Mouse (Mus musculus) CH12.LX (cell line): ENCODE results near the gene Tlr8. TPM values are rescaled to one million over a fixed set of nuclear protein-coding genes. Genes with fewer than 3 reads are reported as not detected.
"Not testable (repeated sequence)": the region's sequence is repeated elsewhere in the genome, so short reads cannot be mapped to it uniquely, and the experiment has no call there.

Experiments
- DNase-seq: peaks from one replicate; pipeline ENCODE4 v3.0.0-alpha.2; 2013; ENCODE audit errors: extremely low read depth
- H3K27ac ChIP-seq: 2 replicates; pipeline ENCODE4 v1.5.1; 2012; ENCODE audit warnings: low read depth, mild to moderate bottlenecking, control low read depth, moderate library complexity; ENCODE audit not compliant: insufficient read depth
- H3K27me3 ChIP-seq: replicated peaks from 2 replicates; pipeline ENCODE3; 2012; ENCODE audit warnings: inconsistent platforms
- H3K36me3 ChIP-seq, 2 experiments: replicated peaks in 1 of 2; 2 replicates each; pipeline versions ENCODE3 to v1.6.1; 2012; ENCODE audit warnings: inconsistent platforms in 1 of 2, low read length in 1 of 2, mild to moderate bottlenecking in 1 of 2, mixed read lengths in 1 of 2, moderate library complexity in 1 of 2; ENCODE audit not compliant: control insufficient read depth in 1 of 2, insufficient read depth in 1 of 2
- H3K4me1 ChIP-seq, 2 experiments: 2 replicates each; pipeline ENCODE4 v1.6.1; 2012; ENCODE audit warnings: inconsistent platforms in 1 of 2, moderate library complexity in 1 of 2; ENCODE audit not compliant: insufficient read depth in 2 of 2, control insufficient read depth in 1 of 2
- H3K4me2 ChIP-seq: 2 replicates; pipeline ENCODE4 v1.6.1; 2012; ENCODE audit warnings: low read depth, mild to moderate bottlenecking, control low read depth; ENCODE audit not compliant: poor library complexity, insufficient read depth, severe bottlenecking
- H3K4me3 ChIP-seq, 3 experiments: fragments of 150-350 bp in 1 of 3; sonication (generic) in 1 of 3; replicated peaks in 1 of 3; 2 replicates each; pipeline versions ENCODE3 to v1.5.1; 2011 to 2012; ENCODE audit warnings: low read depth in 2 of 3, low read length in 2 of 3, mild to moderate bottlenecking in 2 of 3, moderate library complexity in 2 of 3, control low read depth in 1 of 3, improper control_type of control experiment in 1 of 3, inconsistent platforms in 1 of 3, mixed read lengths in 1 of 3; ENCODE audit not compliant: poor library complexity in 1 of 3
- H3K79me2 ChIP-seq: replicated peaks from 2 replicates; pipeline ENCODE4 v1.6.1; 2012; ENCODE audit warnings: mild to moderate bottlenecking, moderate library complexity; ENCODE audit not compliant: control insufficient read depth, poor library complexity, insufficient read depth, severe bottlenecking; ENCODE audit errors: extremely low read depth
- H3K9ac ChIP-seq: 2 replicates; pipeline ENCODE4 v1.6.1; 2012; ENCODE audit warnings: low read depth, mild to moderate bottlenecking, control low read depth, moderate library complexity; ENCODE audit not compliant: insufficient read depth
- H3K9me3 ChIP-seq: replicated peaks from 2 replicates; pipeline ENCODE3; 2012; ENCODE audit warnings: low read length, inconsistent platforms, mixed read lengths
- BHLHE40 ChIP-seq: IDR thresholded peaks from 2 replicates; pipeline ENCODE4 v1.6.1; 2011; ENCODE audit warnings: mild to moderate bottlenecking, low read depth, low read length, improper control_type of control experiment
- CHD1 ChIP-seq: IDR thresholded peaks from 2 replicates; pipeline ENCODE4 v1.6.1; 2012; ENCODE audit warnings: low read depth, low read length, improper control_type of control experiment, inconsistent platforms
- CTCF ChIP-seq, 2 experiments: IDR thresholded peaks in 1 of 2; conservative IDR thresholded peaks in 1 of 2; 2 replicates each; pipeline ENCODE4 v1.5.1; 2011 to 2012; ENCODE audit warnings: low read depth in 2 of 2, low read length in 2 of 2, improper control_type of control experiment in 1 of 2, inconsistent platforms in 1 of 2, mild to moderate bottlenecking in 1 of 2, moderate library complexity in 1 of 2
- ELF1 ChIP-seq: IDR thresholded peaks from 2 replicates; pipeline ENCODE4 v1.6.1; 2014; ENCODE audit warnings: low read depth, mild to moderate bottlenecking, inconsistent platforms, low read length, improper control_type of control experiment
- EP300 ChIP-seq: IDR thresholded peaks from 2 replicates; pipeline ENCODE4 v1.6.1; 2011; ENCODE audit warnings: low read length, improper control_type of control experiment
- JUND ChIP-seq: conservative IDR thresholded peaks from 2 replicates; pipeline ENCODE4 v1.6.1; 2011; ENCODE audit warnings: low read depth, low read length, improper control_type of control experiment
- NELFE ChIP-seq: IDR thresholded peaks from 2 replicates; pipeline ENCODE4 v1.6.1; 2011; ENCODE audit warnings: low read depth, low read length, improper control_type of control experiment
- RAD21 ChIP-seq: IDR thresholded peaks from 2 replicates; pipeline ENCODE4 v1.6.1; 2011; ENCODE audit warnings: low read depth, mild to moderate bottlenecking, low read length, improper control_type of control experiment, moderate library complexity
- SMC3 ChIP-seq: IDR thresholded peaks from 2 replicates; pipeline ENCODE4 v1.6.1; 2011; ENCODE audit warnings: low read depth, low read length, improper control_type of control experiment
- USF2 ChIP-seq: conservative IDR thresholded peaks from 2 replicates; pipeline ENCODE4 v1.6.1; 2011; ENCODE audit warnings: low read depth, low read length, improper control_type of control experiment
- dilution Hi-C: fragments of 300-500 bp; cut with MboI; formaldehyde crosslinking; loops from 2 replicates; pipeline ENCODE4 v1.14.3; 2020; ENCODE audit warnings: low sequenced_read_pairs; ENCODE audit not compliant: extremely low pct_unique_long_range_greater_than_20kb, extremely low pct_ligation_motif_present
- in situ Hi-C: fragments of 300-500 bp; cut with MboI; formaldehyde crosslinking; loops from 3 replicates; pipeline ENCODE4 v1.14.3; 2019; ENCODE audit warnings: low sequenced_read_pairs, low pct_ligation_motif_present, low pct_unique_long_range_greater_than_20kb, mixed read lengths
- polyA plus RNA-seq: library from polyadenylated mRNA; unstranded; fragments of >175 nt; gene quantifications from 2 replicates; pipeline ENCODE4 v1.2.1, GENCODE M21; 2012; ENCODE audit warnings: low read depth; ENCODE audit not compliant: insufficient read length
- total RNA-seq, 2 experiments: library from RNA; depleted of rRNA; stranded (reverse); fragments of 300-350 nt in 1 of 2; fragments of >200 nt in 1 of 2; gene quantifications; 2 replicates each; pipeline ENCODE4 v1.2.3; 2012 to 2014

Gene Tlr8
- not detected in 2 replicates for total RNA-seq (2012; rRNA removed)
- total RNA-seq (2014; rRNA removed), result not detected in 2 replicates
- not detected in 2 replicates for polyA plus RNA-seq

DNA sequence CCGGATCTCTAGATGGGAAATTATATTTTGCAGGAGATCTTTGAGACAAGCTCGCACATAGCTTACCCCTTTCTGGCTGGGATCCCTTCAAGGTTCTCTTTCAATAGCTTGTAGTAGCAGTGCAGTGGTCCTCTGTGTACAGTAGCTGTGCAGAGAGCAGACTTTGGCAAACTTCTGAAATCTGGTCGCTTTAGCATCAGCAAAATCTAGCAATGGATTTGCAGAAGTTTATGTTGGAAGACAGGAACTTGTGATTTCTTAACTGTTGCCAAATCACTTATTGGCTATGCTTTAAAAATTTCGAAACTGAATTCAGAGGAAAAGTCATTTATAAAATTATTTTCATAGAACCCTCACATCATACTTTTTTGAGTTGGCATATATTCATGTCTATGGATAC, at the start of gene Tlr8:
Gene Tlr8 (minus strand): TSS at position 244 of the 400 bp plus-strand sequence.
- Histone ChIP-seq H3K4me1 (no peaks in the 10 kb centered on the region), H3K27ac (no peak within 1 kb of the TSS), H3K4me3 (no peak within 1 kb of the TSS)
- TF ChIP-seq ELF1 (no peak), BHLHE40 (no peak), CHD1 (no peak), SMC3 (no peak), RAD21 (no peak), NELFE (no peak), USF2 (no peak), EP300 (no peak)
- TF ChIP-seq, all 38 proteins: peak for 0
- DNase-seq, result no peak
- Histone ChIP-seq H3K9ac (no peak within 1 kb of the TSS), H3K27me3 (no peaks in the 10 kb centered on the region), H3K36me3 (no peaks in the 10 kb centered on the region), H3K4me2 (no peak within 1 kb of the TSS), H3K9me3 (no peaks in the 10 kb centered on the region), H3K79me2 (no peaks in the 10 kb centered on the region)
- dilution Hi-C loops (no loop called here), in situ Hi-C loops (no loop called here)

DNA sequence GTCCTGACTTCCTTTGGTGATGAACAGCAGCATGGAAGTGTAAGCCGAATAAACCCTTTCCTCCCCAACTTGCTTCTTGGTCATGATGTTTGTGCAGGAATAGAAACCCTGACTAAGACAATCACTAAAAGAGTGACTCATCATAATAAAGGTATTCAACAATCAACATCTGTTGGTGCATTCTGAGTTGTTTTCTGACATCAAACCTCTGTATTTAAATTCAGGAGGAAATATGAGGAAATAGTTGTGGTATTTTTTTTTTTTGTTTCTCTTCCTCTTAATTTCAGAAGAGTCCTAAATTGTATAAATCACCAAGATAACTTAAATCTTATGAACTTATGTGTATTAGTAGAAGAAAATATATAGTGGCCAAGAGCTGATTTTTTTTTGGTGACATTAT, 37.9 kb upstream of the Tlr8 start:
- in situ Hi-C loops, H3K4me3 ChIP-seq, H3K9ac ChIP-seq, dilution Hi-C loops, H3K79me2 ChIP-seq, H3K9me3 ChIP-seq, H3K4me2 ChIP-seq, H3K4me1 ChIP-seq, H3K27ac ChIP-seq, DNase-seq, H3K27me3 ChIP-seq: not testable (repeated sequence)
- peaks cover 0 to 15% of the 10 kb centered on the region in 2 experiments for H3K36me3 ChIP-seq

DNA sequence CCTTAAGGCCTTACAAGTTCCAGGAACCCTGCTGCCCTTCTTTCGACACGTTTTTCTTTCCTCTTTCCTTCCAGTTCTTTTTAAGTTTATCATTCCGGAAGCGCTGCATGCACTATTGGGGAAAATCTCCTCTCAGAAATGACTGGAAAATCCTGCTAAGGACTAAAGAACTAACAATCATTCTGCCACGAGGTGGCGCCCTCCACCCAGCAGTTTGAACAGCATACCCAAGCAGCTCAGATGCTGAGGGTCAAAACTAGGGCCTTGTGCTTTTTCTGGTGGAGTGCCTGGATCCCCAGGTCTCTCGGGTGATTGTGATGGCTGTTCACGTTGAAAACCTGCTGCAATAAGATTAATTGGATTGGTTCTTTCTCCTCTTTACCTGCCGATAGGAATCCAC, 12.8 kb upstream of the Tlr8 start:
- no peaks in the 10 kb centered on the region for H3K79me2 ChIP-seq
- no peaks in the 10 kb centered on the region; a peak in 1 of 4 replicates for H3K4me1 ChIP-seq
- peak overlapping the region; percentile 66; the same call in 1 of the 2 replicates for H3K9ac ChIP-seq
- peak; percentile 73 for DNase-seq
- H3K36me3 ChIP-seq, result no peaks in the 10 kb centered on the region
- no peaks in the 10 kb centered on the region for H3K27me3 ChIP-seq
- in situ Hi-C loops, result loop anchor here (25.0 kb wide), 1 partner anchor 535 kb away; no protein-coding TSS in a partner anchor
- TF ChIP-seq JUND (no peak), RAD21 (peak; percentile 83), CTCF (conservative IDR thresholded peaks at IDR 0.05 in 1 of 2, IDR thresholded peaks at IDR 0.05 in 1 of 2; ENCODE audit: low read depth in 2 of 2, low read length in 2 of 2) (peak in 1 of 2 experiments; percentile 77; a peak in 3 of 4 replicates), ELF1 (no peak), SMC3 (peak; percentile 73)
- H3K27ac ChIP-seq, result no peak overlapping the region
- H3K9me3 ChIP-seq, result no peaks in the 10 kb centered on the region
- dilution Hi-C loops, result no loop called here
- peak overlapping the region; percentile 71 for H3K4me2 ChIP-seq
- peak overlapping the region in 1 of 3 experiments; percentile 24 for H3K4me3 ChIP-seq
